ENCODE assay signal across 26 mouse cellular contexts in the genomic region with DNA sequence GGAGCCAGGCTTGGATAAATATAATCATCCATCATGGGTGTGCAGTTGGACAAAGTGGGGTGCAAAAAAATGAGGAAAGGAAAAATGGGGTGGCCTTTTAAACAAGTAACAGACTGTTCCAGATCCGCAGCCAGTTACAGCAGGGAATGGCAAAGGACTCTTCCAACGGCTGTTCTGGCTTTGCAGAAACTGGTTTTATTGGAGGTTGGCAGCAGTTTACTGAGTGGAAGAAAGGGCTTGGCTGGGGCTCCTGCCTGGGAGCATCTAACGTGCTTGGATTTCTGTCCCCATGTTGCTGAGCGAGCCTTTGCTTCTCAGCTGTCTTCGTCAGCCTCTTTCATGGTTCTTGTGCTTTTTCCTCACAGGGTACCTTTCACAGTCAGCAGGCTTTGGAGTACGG. TPM values are rescaled to one million over a fixed set of nuclear protein-coding genes. Genes with fewer than 3 reads are reported as not detected.
DNase-seq lines count a peak whose midpoint lies in the region; ATAC-seq and TF ChIP-seq lines count a peak whose summit lies in the region.
"Had no signal": no experiment of that assay in that cellular context is flagged by ENCODE, and none has a peak within 500 bp of the region (broad histone marks: within the 10 kb centered on the region; RNA-seq: fewer than 3 reads in every experiment).

No protein-coding gene starts in this region.

- H3K4me3 ChIP-seq in cerebellum, adult 2 months (replicated peaks; ENCODE audit: insufficient read depth, low read depth, low read length): no peak overlapping the region
- no peak overlapping the region for H3K4me3 ChIP-seq in hindbrain, postnatal 0 days (ENCODE audit: low read length)
- H3K4me3 ChIP-seq in hindbrain, embryonic 13.5 days: no peak overlapping the region
- H3K4me3 ChIP-seq: embryonic facial prominence, embryonic 12.5 days; forebrain, embryonic 13.5 days; lung, embryonic 15.5 days; megakaryocyte, embryonic 14.5 days; midbrain, embryonic 13.5 days; neural tube, embryonic 12.5 days had no signal

- no peak overlapping the region for H3K4me2 ChIP-seq in hindbrain, postnatal 0 days (ENCODE audit: low read depth, low read length)
- no peak overlapping the region for H3K4me2 ChIP-seq in hindbrain, embryonic 13.5 days
- H3K4me2 ChIP-seq: embryonic facial prominence, embryonic 12.5 days; forebrain, embryonic 13.5 days; heart, embryonic 11.5 days; lung, embryonic 15.5 days; midbrain, embryonic 13.5 days; neural tube, embryonic 12.5 days had no signal

- no peak for TF ChIP-seq CTCF in cerebellum, adult 2 months (IDR thresholded peaks at IDR 0.05; ENCODE audit: borderline replicate concordance, insufficient read depth, low read depth, low read length)
- TF ChIP-seq CTCF in hindbrain, postnatal 0 days (IDR thresholded peaks at IDR 0.05; ENCODE audit: low read depth): no peak

- no peaks in the 10 kb centered on the region for H3K27me3 ChIP-seq in cerebellum, adult 2 months (ENCODE audit: control insufficient read depth, insufficient read depth, low read length)
- no peaks in the 10 kb centered on the region for H3K27me3 ChIP-seq in hindbrain, postnatal 0 days (ENCODE audit: insufficient read depth, low read length)
- H3K27me3 ChIP-seq in hindbrain, embryonic 13.5 days: no peaks in the 10 kb centered on the region
- H3K27me3 ChIP-seq: embryonic facial prominence, embryonic 12.5 days; forebrain, embryonic 13.5 days; lung, embryonic 15.5 days; megakaryocyte, embryonic 14.5 days; midbrain, embryonic 13.5 days; neural tube, embryonic 12.5 days had no signal

- peak; percentile 55; the same call in 1 of the 2 replicates for ATAC-seq in hindbrain, postnatal 0 days
- no peak for ATAC-seq in hindbrain, embryonic 13.5 days (ENCODE audit: low FRiP score)
- no peak for ATAC-seq in granulocyte monocyte progenitor cell, adult 5-6 weeks (replicated peaks; ENCODE audit: poor library complexity, severe bottlenecking)
- ATAC-seq: forebrain, embryonic 13.5 days; hindbrain, embryonic 16.5 days; intestine, embryonic 16.5 days; midbrain, embryonic 13.5 days had no signal

- H3K9me3 ChIP-seq in hindbrain, postnatal 0 days (ENCODE audit: low read length): no peaks in the 10 kb centered on the region
- H3K9me3 ChIP-seq in hindbrain, embryonic 13.5 days: no peaks in the 10 kb centered on the region
- H3K9me3 ChIP-seq: embryonic facial prominence, embryonic 12.5 days; forebrain, embryonic 13.5 days; lung, embryonic 15.5 days; megakaryocyte, embryonic 14.5 days; midbrain, embryonic 13.5 days; neural tube, embryonic 12.5 days had no signal

- H3K4me1 ChIP-seq in cerebellum, adult 2 months (ENCODE audit: control insufficient read depth, insufficient read depth, low read length): peaks cover 5% of the 10 kb centered on the region; the same call in 1 of the 2 replicates
- no peaks in the 10 kb centered on the region for H3K4me1 ChIP-seq in hindbrain, postnatal 0 days (ENCODE audit: insufficient read depth, low read length)
- no peaks in the 10 kb centered on the region for H3K4me1 ChIP-seq in hindbrain, embryonic 13.5 days (replicated peaks)
- H3K4me1 ChIP-seq: embryonic facial prominence, embryonic 12.5 days; forebrain, embryonic 13.5 days; lung, embryonic 15.5 days; midbrain, embryonic 13.5 days; neural tube, embryonic 12.5 days had no signal

- H3K36me3 ChIP-seq in hindbrain, postnatal 0 days (ENCODE audit: insufficient read depth, low read length): peaks cover 38% of the 10 kb centered on the region; the same call in 1 of the 2 replicates
- peaks cover 80% of the 10 kb centered on the region for H3K36me3 ChIP-seq in hindbrain, embryonic 13.5 days

- no peak for TF ChIP-seq POLR2A in cerebellum, adult 2 months (IDR thresholded peaks at IDR 0.05; ENCODE audit: borderline replicate concordance, insufficient read depth, low read length)

- DNase-seq in cerebellum, adult 2 months: peak in 1 of 2 experiments; percentile 32
- DNase-seq in cerebellum, postnatal 4 days (ENCODE audit: low spot score in 2 of 2): no peak
- peak; percentile 49 for DNase-seq in hindbrain, postnatal 0 days (ENCODE audit: low spot score)
- peak; percentile 52 to 56 for DNase-seq in right cerebral cortex, postnatal 10 days (ENCODE audit: low spot score in 2 of 2)
- DNase-seq in right cerebral cortex, postnatal 4 days: no peak
- DNase-seq: adrenal gland, postnatal 25 days; cerebellum, adult 11-12 months; cerebellum, postnatal 14 days; kidney, adult 9 months; kidney, postnatal 14 days; lung, postnatal 36 days; retina, postnatal 1 day; thymus, adult 18-20 months; thymus, postnatal 36 days had no signal

- peak overlapping the region; percentile 61; the same call in 1 of the 2 replicates for H3K27ac ChIP-seq in cerebellum, adult 2 months (ENCODE audit: insufficient read depth, low read length)
- H3K27ac ChIP-seq in hindbrain, postnatal 0 days: peak overlapping the region; percentile 12; the same call in 1 of the 2 replicates
- H3K27ac ChIP-seq in hindbrain, embryonic 13.5 days: no peak overlapping the region
- H3K27ac ChIP-seq: embryonic facial prominence, embryonic 12.5 days; forebrain, embryonic 13.5 days; liver, embryonic 14.5 days; lung, embryonic 15.5 days; midbrain, embryonic 13.5 days; neural tube, embryonic 12.5 days had no signal

- 44% methylated on average over 6 of the region's 6 CpGs for WGBS in cerebellum, adult 2 months
- 80% methylated on average over 6 of the region's 6 CpGs for WGBS in hindbrain, postnatal 0 days
- WGBS in hindbrain, embryonic 13.5 days: 93% methylated on average over 6 of the region's 6 CpGs

- H3K9ac ChIP-seq in hindbrain, postnatal 0 days (replicated peaks; ENCODE audit: low read length): no peak overlapping the region
- H3K9ac ChIP-seq in hindbrain, embryonic 13.5 days: no peak overlapping the region
- H3K9ac ChIP-seq: embryonic facial prominence, embryonic 12.5 days; forebrain, embryonic 13.5 days; liver, embryonic 14.5 days; lung, embryonic 15.5 days; midbrain, embryonic 13.5 days; neural tube, embryonic 12.5 days had no signal

RNA-seq across cellular contexts. Expression of a gene that starts 11.9 kb away (rescaled TPM):
- 210 and 214 TPM in 2 replicates for polyA plus RNA-seq in cerebellum, adult 2 months (2012; rRNA removed)
- total RNA-seq in hindbrain, postnatal 0 days (2014; rRNA removed): 35.0 and 46.8 TPM in 2 replicates
- 152 and 153 TPM in 2 replicates for polyA plus RNA-seq in hindbrain, postnatal 0 days (2015; fragmentation: Nextera tagmentation; extraction: Ambion mirVana)
- polyA plus RNA-seq in hindbrain, embryonic 13.5 days (2015; fragmentation: Nextera tagmentation; extraction: Ambion mirVana): 135 and 142 TPM in 2 replicates
- total RNA-seq in granulocyte monocyte progenitor cell, adult 5-6 weeks (2014; fragmentation: Nextera tagmentation): 118 and 131 TPM in 2 replicates
- total RNA-seq in granulocyte monocyte progenitor cell, adult 5-6 weeks (2017): 146 and 203 TPM in 2 replicates

RNA-seq across cellular contexts. Expression of a gene that starts 38.7 kb away (rescaled TPM):
- 1.9 and 2.4 TPM in 2 replicates for polyA plus RNA-seq in cerebellum, adult 2 months (2012; rRNA removed)
- 1.1 and 1.5 TPM in 2 replicates for total RNA-seq in hindbrain, postnatal 0 days (2014; rRNA removed)
- 0.34 and 0.37 TPM in 2 replicates for polyA plus RNA-seq in hindbrain, postnatal 0 days (2015; fragmentation: Nextera tagmentation; extraction: Ambion mirVana)
- 0.23 and 0.47 TPM in 2 replicates for polyA plus RNA-seq in hindbrain, embryonic 13.5 days (2015; fragmentation: Nextera tagmentation; extraction: Ambion mirVana)
- total RNA-seq in granulocyte monocyte progenitor cell, adult 5-6 weeks (2014; fragmentation: Nextera tagmentation): not detected in 2 replicates
- total RNA-seq in granulocyte monocyte progenitor cell, adult 5-6 weeks (2017): not detected in 2 replicates

Comparison
In these comparisons a context has a peak if more than half of its experiments do, and no peak if none do; other contexts are left out.
1. DNase-seq: peak in hindbrain, postnatal 0 days (single experiment) and right cerebral cortex, postnatal 10 days (2 of 2); none in cerebellum, postnatal 4 days (0 of 2) and right cerebral cortex, postnatal 4 days (single experiment).